In genomic region chr2:42542507-42543163, GRCm38 (mm10) we compare ENCODE assay signal across 18 mouse cellular contexts.
DNase-seq lines count a peak whose midpoint lies in the region; ATAC-seq and TF ChIP-seq lines count a peak whose summit lies in the region.
"Had no signal": no experiment of that assay in that cellular context is flagged by ENCODE, and none has a peak within 500 bp of the region (broad histone marks: within the 10 kb centered on the region; RNA-seq: fewer than 3 reads in every experiment).

No protein-coding gene starts in this region.

- H3K4me3 ChIP-seq in forebrain, embryonic 16.5 days (replicated peaks; ENCODE audit: low read length), result no peak overlapping the region
- no peak overlapping the region for H3K4me3 ChIP-seq in midbrain, embryonic 15.5 days
- H3K4me3 ChIP-seq in lung, postnatal 0 days (ENCODE audit: low read depth, low read length), result no peak overlapping the region
- H3K4me3 ChIP-seq: gastrocnemius, adult 2 months; heart, adult 2 months; limb, embryonic 10.5 days; liver, embryonic 15.5 days; stomach, embryonic 15.5 days had no signal

- DNase-seq in frontal cortex, postnatal 14 days (ENCODE audit: low spot score in 2 of 2), result no peak
- DNase-seq in embryo, embryonic 10 days (ENCODE audit: low spot score), result peak; percentile 5
- no peak for DNase-seq in ovary, postnatal 36 days (ENCODE audit: low spot score)
- no peak for DNase-seq in lung, postnatal 0 days (ENCODE audit: low spot score)
- DNase-seq: adrenal gland, postnatal 25 days; gastrocnemius, adult 2 months; heart, adult 2 months; kidney, postnatal 36 days; layer of hippocampus, postnatal 36 days; lung, postnatal 36 days; thymus, postnatal 25 days had no signal

- peak; percentile 67 for ATAC-seq in frontal cortex, adult (ENCODE audit: low TSS enrichment)
- peak; percentile 50 for ATAC-seq in forebrain, embryonic 16.5 days
- 0 out of 2 replicates have a peak, but pooled peaks have one; percentile 30 for ATAC-seq in midbrain, embryonic 15.5 days (replicated peaks)
- no peak for ATAC-seq in lung, postnatal 0 days
- ATAC-seq in megakaryocyte-erythroid progenitor cell, adult 5-6 weeks (replicated peaks; ENCODE audit: low FRiP score, low TSS enrichment, poor library complexity, severe bottlenecking), result no peak

- H3K9me3 ChIP-seq in forebrain, embryonic 16.5 days (ENCODE audit: control insufficient read depth, low read length), result no peaks in the 10 kb centered on the region
- H3K9me3 ChIP-seq in midbrain, embryonic 15.5 days, result no peaks in the 10 kb centered on the region
- H3K9me3 ChIP-seq in lung, postnatal 0 days (ENCODE audit: low read length), result no peaks in the 10 kb centered on the region
- H3K9me3 ChIP-seq: limb, embryonic 10.5 days; liver, embryonic 15.5 days; stomach, embryonic 15.5 days had no signal

- H3K9ac ChIP-seq in forebrain, embryonic 16.5 days (replicated peaks; ENCODE audit: low read depth, low read length), result no peak overlapping the region
- H3K9ac ChIP-seq in midbrain, embryonic 15.5 days, result no peak overlapping the region
- no peak overlapping the region for H3K9ac ChIP-seq in lung, postnatal 0 days (replicated peaks; ENCODE audit: low read depth)
- H3K9ac ChIP-seq: liver, embryonic 15.5 days; stomach, embryonic 15.5 days had no signal

- 30% methylated on average over 10 of the region's 10 CpGs for WGBS in forebrain, embryonic 16.5 days
- WGBS in midbrain, embryonic 15.5 days, result 25% methylated on average over 10 of the region's 10 CpGs
- WGBS in lung, postnatal 0 days, result 70% methylated on average over 10 of the region's 10 CpGs

- H3K27me3 ChIP-seq in forebrain, embryonic 16.5 days (replicated peaks; ENCODE audit: control insufficient read depth, insufficient read depth, low read length), result no peaks in the 10 kb centered on the region
- no peaks in the 10 kb centered on the region for H3K27me3 ChIP-seq in midbrain, embryonic 15.5 days (replicated peaks)
- H3K27me3 ChIP-seq in lung, postnatal 0 days (replicated peaks; ENCODE audit: insufficient read depth, low read length), result no peaks in the 10 kb centered on the region
- H3K27me3 ChIP-seq: liver, embryonic 15.5 days; stomach, embryonic 15.5 days had no signal

- H3K36me3 ChIP-seq in forebrain, embryonic 16.5 days (ENCODE audit: control insufficient read depth, insufficient read depth), result no peaks in the 10 kb centered on the region
- H3K36me3 ChIP-seq in midbrain, embryonic 15.5 days (replicated peaks), result no peaks in the 10 kb centered on the region
- no peaks in the 10 kb centered on the region for H3K36me3 ChIP-seq in lung, postnatal 0 days (ENCODE audit: insufficient read depth, low read length)
- H3K36me3 ChIP-seq: limb, embryonic 10.5 days; liver, embryonic 15.5 days; stomach, embryonic 15.5 days had no signal

- H3K4me2 ChIP-seq in forebrain, embryonic 16.5 days (ENCODE audit: low read length), result no peak overlapping the region
- H3K4me2 ChIP-seq in midbrain, embryonic 15.5 days, result no peak overlapping the region
- no peak overlapping the region for H3K4me2 ChIP-seq in lung, postnatal 0 days (replicated peaks; ENCODE audit: low read depth, low read length)
- H3K4me2 ChIP-seq: liver, embryonic 15.5 days; stomach, embryonic 15.5 days had no signal

- no peak for TF ChIP-seq CTCF in lung, postnatal 0 days (IDR thresholded peaks at IDR 0.05)

- no peak for TF ChIP-seq EP300 in lung, postnatal 0 days (IDR thresholded peaks at IDR 0.05)

- H3K27ac ChIP-seq in forebrain, embryonic 16.5 days (ENCODE audit: low read length), result no peak overlapping the region
- no peak overlapping the region for H3K27ac ChIP-seq in midbrain, embryonic 15.5 days
- no peak overlapping the region for H3K27ac ChIP-seq in lung, postnatal 0 days (ENCODE audit: low read length)
- H3K27ac ChIP-seq: gastrocnemius, adult 2 months; heart, adult 2 months; limb, embryonic 10.5 days; liver, embryonic 15.5 days; stomach, embryonic 15.5 days had no signal

- H3K4me1 ChIP-seq in forebrain, embryonic 16.5 days (replicated peaks; ENCODE audit: control insufficient read depth, insufficient read depth, low read length), result 0 out of 2 replicates have a peak, but pooled peaks cover 2% of the 10 kb centered on the region
- peaks cover 5% of the 10 kb centered on the region; the same call in 1 of the 2 replicates for H3K4me1 ChIP-seq in midbrain, embryonic 15.5 days
- no peaks in the 10 kb centered on the region for H3K4me1 ChIP-seq in lung, postnatal 0 days (ENCODE audit: insufficient read depth, low read depth, low read length)
- H3K4me1 ChIP-seq: limb, embryonic 10.5 days; liver, embryonic 15.5 days; stomach, embryonic 15.5 days had no signal

Comparison
In these comparisons a context has a peak if more than half of its experiments do, and no peak if none do; other contexts are left out.
1. ATAC-seq: peak in frontal cortex, adult (single experiment), forebrain, embryonic 16.5 days (single experiment) and midbrain, embryonic 15.5 days (single experiment); none in lung, postnatal 0 days (single experiment) and megakaryocyte-erythroid progenitor cell, adult 5-6 weeks (single experiment).